Mouse (Mus musculus) embryonic fibroblast, embryonic 13.5 days (primary cell): ENCODE data around the gene Kbtbd8. TPM values are rescaled to one million over a fixed set of nuclear protein-coding genes. Genes with fewer than 3 reads are reported as not detected.

Experiments used
- H3K27ac ChIP-seq: 2 replicates; pipeline ENCODE4 v1.5.1; 2012; ENCODE audit warnings: low read length, control low read depth, inconsistent platforms; ENCODE audit not compliant: insufficient read depth
- H3K4me1 ChIP-seq: 2 replicates; pipeline ENCODE4 v1.6.1; 2011; ENCODE audit warnings: low read length; ENCODE audit not compliant: control insufficient read depth, insufficient read depth
- H3K4me3 ChIP-seq: 2 replicates; pipeline ENCODE4 v1.5.1; 2011; ENCODE audit warnings: mild to moderate bottlenecking, control low read depth, low read length; ENCODE audit not compliant: insufficient read depth
- CTCF ChIP-seq: IDR thresholded peaks from 2 replicates; pipeline ENCODE4 v1.5.1; 2011; ENCODE audit warnings: mild to moderate bottlenecking, control low read depth, low read length, moderate library complexity, borderline replicate concordance; ENCODE audit not compliant: insufficient read depth
- POLR2A ChIP-seq: IDR thresholded peaks from 2 replicates; pipeline ENCODE4 v1.6.1; 2011; ENCODE audit warnings: low read depth, mild to moderate bottlenecking, control low read depth, low read length, moderate library complexity
- polyA plus RNA-seq: library from polyadenylated mRNA; stranded (reverse); fragments of >200 nt; gene quantifications from 2 replicates; pipeline ENCODE4 v1.2.4, GENCODE M21; 2011; ENCODE audit warnings: low read depth; ENCODE audit not compliant: missing spikeins, insufficient read length

The Kbtbd8 gene
- polyA plus RNA-seq, 1 experiment: 1.4 TPM

- Histone ChIP-seq H3K27ac (no peak overlapping the region), H3K4me1 (no peaks in the 10 kb centered on the region), H3K4me3 (no peak overlapping the region)
- no peak for TF ChIP-seq CTCF
- no peak for TF ChIP-seq POLR2A
These were observed 48.6 kb downstream of the Kbtbd8 start for GRCm38 (mm10) chr6:95165630-95166029.

DNA sequence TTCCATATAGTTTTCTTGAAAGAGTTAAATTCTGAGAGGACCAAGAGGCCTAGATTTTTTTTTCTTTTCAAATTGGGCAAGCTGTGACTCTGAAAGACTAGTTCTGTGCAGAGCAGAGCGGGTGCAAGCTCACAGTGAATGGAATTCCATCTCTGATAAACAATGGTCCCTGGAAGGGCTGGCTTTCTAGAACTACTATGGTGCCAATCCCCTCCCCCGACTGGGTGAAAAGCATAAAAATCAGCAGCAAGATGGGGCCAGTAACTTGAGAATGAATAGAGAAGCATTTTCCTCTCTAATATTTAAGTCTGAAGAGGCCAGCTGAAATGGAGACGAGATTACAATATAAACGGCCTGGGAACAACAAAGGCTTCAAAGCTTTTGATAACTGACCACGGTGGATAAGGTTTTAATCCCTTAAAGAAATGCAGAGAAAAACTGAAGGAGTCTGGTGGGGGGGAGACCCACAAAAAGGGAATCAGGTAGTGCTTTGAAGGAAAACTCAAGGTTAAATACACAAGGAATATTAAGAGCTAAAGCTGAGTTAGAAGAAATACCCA lies 50.7 kb downstream of the Kbtbd8 start:
- Histone ChIP-seq H3K4me1 (no peaks in the 10 kb centered on the region), H3K27ac (no peak overlapping the region), H3K4me3 (no peak overlapping the region)
- TF ChIP-seq CTCF: no peak
- TF ChIP-seq POLR2A: no peak

- Histone ChIP-seq H3K4me3 (no peak overlapping the region), H3K4me1 (no peaks in the 10 kb centered on the region)
- TF ChIP-seq POLR2A (no peak), CTCF (no peak)
These were observed 52.4 kb downstream of the Kbtbd8 start for GRCm38 (mm10) chr6:95169411-95169810.

GRCm38 (mm10) chr6:95174311-95175143 lies 57.5 kb downstream of the Kbtbd8 start:
- no peak for TF ChIP-seq CTCF
- no peak for TF ChIP-seq POLR2A
- no peaks in the 10 kb centered on the region for H3K4me1 ChIP-seq
- no peak overlapping the region for H3K4me3 ChIP-seq
- no peak overlapping the region for H3K27ac ChIP-seq

More at GRCm38 (mm10) chr6:95169411-95169810, 52.4 kb downstream of the Kbtbd8 start:
- H3K27ac ChIP-seq: no peak overlapping the region

Other genes with a start within 250 kb of the Kbtbd8 start
- not detected in 2 replicates for gene Gm10234, start 204.9 kb downstream of the Kbtbd8 start, polyA plus RNA-seq